Mouse (Mus musculus) cerebellum, postnatal 14 days (tissue): ENCODE measurements around the gene Tpra1.

ENCODE experiments used
- DNase-seq, 2 experiments: peaks; one replicate each; pipeline ENCODE4 v3.0.0; 2021; ENCODE audit warnings: mixed read lengths in 2 of 2

Tpra1 gene

GRCm38 (mm10) chr6:88901947-88902820, at the start of gene Tpra1:
Gene Tpra1 (plus strand): TSS chr6:88902251.
- peak; percentile 95 to 96 for DNase-seq

GRCm38 (mm10) chr6:88854509-88854908, 47.5 kb upstream of the Tpra1 start:
- DNase-seq, result no peak

GRCm38 (mm10) chr6:88855636-88856035, 46.4 kb upstream of the Tpra1 start:
- peak; percentile 90 to 91 for DNase-seq

- DNase-seq, result peak in 1 of 2 experiments; percentile 79
These were observed 44.8 kb upstream of the Tpra1 start for GRCm38 (mm10) chr6:88857249-88857648.

GRCm38 (mm10) chr6:88857830-88858229, 44.2 kb upstream of the Tpra1 start:
- no peak for DNase-seq

GRCm38 (mm10) chr6:88858341-88858740, 43.7 kb upstream of the Tpra1 start:
- DNase-seq, result no peak

GRCm38 (mm10) chr6:88860914-88861313, 41.1 kb upstream of the Tpra1 start:
- DNase-seq, result no peak

GRCm38 (mm10) chr6:88865704-88866103, 36.3 kb upstream of the Tpra1 start:
- no peak for DNase-seq

GRCm38 (mm10) chr6:88869459-88869858, 32.6 kb upstream of the Tpra1 start:
- no peak for DNase-seq

- DNase-seq, result peak; percentile 66 to 73
These were observed 31.5 kb upstream of the Tpra1 start for GRCm38 (mm10) chr6:88870594-88870993.

GRCm38 (mm10) chr6:88871546-88871945, 30.5 kb upstream of the Tpra1 start:
- DNase-seq, result peak; percentile 62 to 68

GRCm38 (mm10) chr6:88872811-88873210, 29.2 kb upstream of the Tpra1 start:
- peak in 1 of 2 experiments; percentile 49 for DNase-seq

GRCm38 (mm10) chr6:88873965-88874867, 27.8 kb upstream of the Tpra1 start:
- DNase-seq, result peak; percentile 70 to 73

- DNase-seq, result peak; percentile 93 to 94
These were observed 27.1 kb upstream of the Tpra1 start, which contains the start of gene Podxl2 for GRCm38 (mm10) chr6:88874868-88875508. Gene Podxl2 (minus strand): TSS chr6:88875044.

GRCm38 (mm10) chr6:88879471-88879870, 22.6 kb upstream of the Tpra1 start:
- DNase-seq, result no peak

GRCm38 (mm10) chr6:88881334-88881733, 20.7 kb upstream of the Tpra1 start:
- no peak for DNase-seq

- no peak for DNase-seq
These were observed 17.9 kb upstream of the Tpra1 start for GRCm38 (mm10) chr6:88884195-88884594.

- no peak for DNase-seq
These were observed 17.4 kb upstream of the Tpra1 start for GRCm38 (mm10) chr6:88884690-88885089.

GRCm38 (mm10) chr6:88885644-88886416, 16.2 kb upstream of the Tpra1 start:
- peak in 1 of 2 experiments; percentile 68 for DNase-seq

GRCm38 (mm10) chr6:88886417-88886967, 15.6 kb upstream of the Tpra1 start:
- no peak for DNase-seq

GRCm38 (mm10) chr6:88889410-88890042, 12.5 kb upstream of the Tpra1 start:
- no peak for DNase-seq
